Mouse (Mus musculus): ENCODE measurements around the gene Polr3e. TPM values are rescaled to one million over a fixed set of nuclear protein-coding genes. Genes with fewer than 3 reads are reported as not detected.
"Not testable (repeated sequence)": the region's sequence is repeated elsewhere in the genome, so short reads cannot be mapped to it uniquely, and the experiment has no call there.

Polr3e gene
- total RNA-seq, 2 experiments from 2014 or later, result 27.0 to 27.4 TPM

GRCm38 (mm10) chr7:120972471-120972870 lies 54.9 kb downstream of the Polr3e start:
- DNase-seq (ENCODE audit: low spot score in 2 of 2), result not testable (repeated sequence)

GRCm38 (mm10) chr7:120974001-120974400 lies 56.5 kb downstream of the Polr3e start:
- DNase-seq (ENCODE audit: low spot score in 2 of 2), result no peak

DNA sequence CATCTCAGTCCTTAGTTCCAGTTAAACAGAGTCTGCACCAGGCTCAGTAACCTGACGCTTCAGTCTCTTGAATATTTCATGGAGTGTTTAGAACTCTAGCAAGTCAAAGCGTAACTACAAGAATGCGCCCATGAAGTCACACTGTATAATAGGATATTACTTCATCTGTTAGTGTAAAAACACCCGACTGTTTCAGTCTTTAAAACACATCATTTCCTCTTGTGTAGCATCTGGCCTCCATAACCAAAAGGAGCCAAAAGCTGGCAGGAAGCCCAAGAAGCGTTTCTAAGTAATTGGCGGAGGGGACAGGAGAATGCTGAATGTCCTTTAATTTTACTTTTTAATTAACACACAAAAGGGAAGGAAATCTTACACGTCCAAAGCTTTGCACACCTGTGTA lies 59.5 kb downstream of the Polr3e start:
- no peak for DNase-seq (ENCODE audit: low spot score in 2 of 2)

DNA sequence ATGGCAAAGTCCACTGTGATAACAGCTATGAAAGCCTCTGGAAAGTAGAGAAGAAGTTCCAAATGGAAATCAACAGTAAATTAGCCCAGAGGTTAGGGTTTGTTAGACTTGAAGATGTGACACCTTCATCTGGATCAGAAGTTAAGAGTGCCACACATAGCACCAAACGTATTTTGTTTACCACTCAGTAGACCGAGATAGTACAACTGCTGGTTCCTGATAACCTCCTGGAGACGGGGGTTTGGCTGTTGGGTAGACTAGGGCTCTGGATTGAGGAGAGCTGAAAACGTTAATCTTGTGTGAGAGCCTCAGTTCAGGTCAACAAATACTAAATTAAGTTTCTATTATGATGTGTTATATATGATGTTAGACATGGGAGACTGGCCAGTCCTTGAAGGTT lies 62.5 kb downstream of the Polr3e start:
- DNase-seq (ENCODE audit: low spot score in 2 of 2), result no peak

GRCm38 (mm10) chr7:120980931-120981924 lies 63.7 kb downstream of the Polr3e start:
- peak; percentile 30 to 50 for DNase-seq (ENCODE audit: low spot score in 2 of 2)

DNA sequence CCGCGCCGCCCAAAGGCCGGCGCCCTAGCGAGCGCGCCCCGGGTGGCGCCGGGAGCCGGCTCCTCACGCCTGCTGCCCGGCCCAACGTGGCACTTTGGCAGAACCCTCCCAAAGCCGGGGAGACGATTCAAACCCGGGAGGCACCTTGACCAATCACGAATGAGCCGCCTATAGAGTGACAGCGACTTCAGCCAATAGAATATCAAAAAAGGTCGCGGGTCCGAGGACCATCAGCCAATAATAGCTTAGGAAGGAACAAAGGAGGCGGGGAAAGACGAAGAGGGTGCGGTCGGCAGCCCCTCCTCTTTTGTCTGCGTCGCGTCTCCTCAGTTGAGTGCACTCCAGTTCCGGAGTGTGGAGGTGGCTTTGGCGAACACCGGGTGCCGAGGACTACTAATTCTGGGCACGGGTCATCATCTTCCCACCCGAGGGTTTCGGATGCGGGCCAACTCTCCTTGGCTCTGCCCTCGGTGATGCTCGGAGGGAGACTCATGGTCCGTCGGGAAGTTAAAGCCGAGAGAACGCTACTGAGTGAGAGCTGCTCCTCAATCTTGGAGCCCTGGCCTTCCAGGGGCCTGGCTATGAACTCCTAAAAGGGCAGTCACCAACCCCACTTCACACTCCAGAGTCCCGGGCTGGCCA lies 64.8 kb downstream of the Polr3e start, which contains the start of the genes Cdr2 and Mfsd13b:
TSS of gene Cdr2 (minus strand) at position 113 of the 642 bp plus-strand sequence.
TSS of gene Mfsd13b (plus strand) at position 310 of the 642 bp plus-strand sequence.
- peak; percentile 94 for DNase-seq (ENCODE audit: low spot score in 2 of 2)

GRCm38 (mm10) chr7:120982968-120983367 lies 65.4 kb downstream of the Polr3e start:
- no peak for DNase-seq (ENCODE audit: low spot score in 2 of 2)

GRCm38 (mm10) chr7:120991191-120991590 lies 73.6 kb downstream of the Polr3e start:
- DNase-seq (ENCODE audit: low spot score in 2 of 2), result peak in 1 of 2 experiments; percentile 26

Other genes with a start within 250 kb of the Polr3e start
- not detected for gene Pdzd9, start 247.4 kb upstream of the Polr3e start, total RNA-seq (2021)
- gene Mosmo, start 240.1 kb upstream of the Polr3e start, total RNA-seq (2021), result 10 to 100 TPM; 72.0 to 76.6 TPM
- gene Vwa3a, start 178.4 kb upstream of the Polr3e start, total RNA-seq (2021), result 10 to 100 TPM; 12.3 to 14.1 TPM
- not detected for gene Gm5737, start 105.4 kb upstream of the Polr3e start, total RNA-seq (2021)
- gene Eef2k, start 74.9 kb upstream of the Polr3e start, total RNA-seq (2021), result 10 to 100 TPM; 29.2 to 30.4 TPM
- 10 to 100 TPM in 1 of 2 experiments, 1 to 10 TPM in 1; 9.0 to 11.4 TPM for gene Cdr2, start 64.6 kb downstream of the Polr3e start, total RNA-seq (2021)
- gene Mfsd13b, start 64.8 kb downstream of the Polr3e start, total RNA-seq (2021), result under 1 TPM; 0.21 to 0.46 TPM
- 100 to 1,000 TPM in 1 of 2 experiments, 10 to 100 TPM in 1; 97.5 to 106 TPM for gene Mettl9, start 116.7 kb downstream of the Polr3e start, total RNA-seq (2021)
- gene Igsf6, start 156.8 kb downstream of the Polr3e start, total RNA-seq (2021), result under 1 TPM; 0.33 to 0.45 TPM
- gene Otoa, start 163.9 kb downstream of the Polr3e start, total RNA-seq (2021), result under 1 TPM; 0.19 to 0.49 TPM